Mouse (Mus musculus): ENCODE results near the gene Gm3417. TPM values are rescaled to one million over a fixed set of nuclear protein-coding genes. Genes with fewer than 3 reads are reported as not detected.

Gm3417 gene
- polyA plus RNA-seq, 1 experiment from 2014 or later: 3.3 TPM

- no peak overlapping the region for H3K4me2 ChIP-seq (replicated peaks)
- 48% methylated on average over 6 of the region's 6 CpGs for WGBS
- no peak overlapping the region for H3K27ac ChIP-seq (replicated peaks)
- no peaks in the 10 kb centered on the region for H3K36me3 ChIP-seq
- no peak overlapping the region for H3K9ac ChIP-seq
- no peaks in the 10 kb centered on the region for H3K9me3 ChIP-seq (replicated peaks)
- no peaks in the 10 kb centered on the region for H3K27me3 ChIP-seq
- no peak overlapping the region for H3K4me3 ChIP-seq (replicated peaks)
- ATAC-seq (ENCODE audit: insufficient number of reproducible peaks, low FRiP score, low TSS enrichment, low read depth): no peak
- no peaks in the 10 kb centered on the region for H3K4me1 ChIP-seq
Measured at GRCm38 (mm10) chr17:14921582-14921981, 57.0 kb downstream of the Gm3417 start.

- H3K27ac ChIP-seq (replicated peaks): no peak overlapping the region
- H3K4me1 ChIP-seq: no peaks in the 10 kb centered on the region
- WGBS: 83% methylated on average over 8 of the region's 8 CpGs
- H3K36me3 ChIP-seq: no peaks in the 10 kb centered on the region
- no peak overlapping the region for H3K4me3 ChIP-seq (replicated peaks)
- no peak for ATAC-seq (ENCODE audit: insufficient number of reproducible peaks, low FRiP score, low TSS enrichment, low read depth)
- H3K4me2 ChIP-seq (replicated peaks): no peak overlapping the region
- no peaks in the 10 kb centered on the region for H3K27me3 ChIP-seq
- H3K9me3 ChIP-seq (replicated peaks): no peaks in the 10 kb centered on the region
- H3K9ac ChIP-seq: no peak overlapping the region; the same call in 1 of the 2 replicates
Measured at GRCm38 (mm10) chr17:14917866-14918265, 60.7 kb downstream of the Gm3417 start.

GRCm38 (mm10) chr17:14914401-14914800, 64.2 kb downstream of the Gm3417 start:
- H3K4me2 ChIP-seq (replicated peaks): no peak overlapping the region
- no peak for ATAC-seq (ENCODE audit: insufficient number of reproducible peaks, low FRiP score, low TSS enrichment, low read depth)
- WGBS: 84% methylated on average over 4 of the region's 4 CpGs

More at GRCm38 (mm10) chr17:14914401-14914800, 64.2 kb downstream of the Gm3417 start:
- H3K36me3 ChIP-seq: no peaks in the 10 kb centered on the region
- H3K4me3 ChIP-seq (replicated peaks): no peak overlapping the region
- H3K27me3 ChIP-seq: no peaks in the 10 kb centered on the region
- no peaks in the 10 kb centered on the region for H3K9me3 ChIP-seq (replicated peaks)
- H3K9ac ChIP-seq: no peak overlapping the region
- no peak overlapping the region for H3K27ac ChIP-seq (replicated peaks)
- no peaks in the 10 kb centered on the region for H3K4me1 ChIP-seq

Other genes starting within 250 kb of the Gm3417 start
- 10.3 and 13.1 TPM in 2 replicates for gene Wdr27, start 35.6 kb downstream of the Gm3417 start, polyA plus RNA-seq (2015; fragmentation: Nextera tagmentation; extraction: Ambion mirVana)
- 40.7 and 42.7 TPM in 2 replicates for gene 1600012H06Rik, start 35.6 kb downstream of the Gm3417 start, polyA plus RNA-seq (2015; fragmentation: Nextera tagmentation; extraction: Ambion mirVana)
- 40.9 and 45.3 TPM in 2 replicates for gene Phf10, start 17.5 kb downstream of the Gm3417 start, polyA plus RNA-seq (2015; fragmentation: Nextera tagmentation; extraction: Ambion mirVana)
- gene 9030025P20Rik, start 322 bp downstream of the Gm3417 start, polyA plus RNA-seq (2015; fragmentation: Nextera tagmentation; extraction: Ambion mirVana): 7.7 and 9.0 TPM in 2 replicates
- gene Gm3435, start 31.4 kb upstream of the Gm3417 start, polyA plus RNA-seq (2015; fragmentation: Nextera tagmentation; extraction: Ambion mirVana): 6.6 and 8.7 TPM in 2 replicates
- 69.6 and 75.0 TPM in 2 replicates for gene Ermard, start 62.4 kb upstream of the Gm3417 start, polyA plus RNA-seq (2015; fragmentation: Nextera tagmentation; extraction: Ambion mirVana)
- 1.1 TPM in 1 of 2 replicates, not detected in the other for gene Tcte3, start 62.7 kb upstream of the Gm3417 start, polyA plus RNA-seq (2015; fragmentation: Nextera tagmentation; extraction: Ambion mirVana)
- 5.4 and 8.3 TPM in 2 replicates for gene Gm3448, start 62.7 kb upstream of the Gm3417 start, polyA plus RNA-seq (2015; fragmentation: Nextera tagmentation; extraction: Ambion mirVana)